Mouse (Mus musculus): ENCODE data around the gene Ahnak. TPM values are rescaled to one million over a fixed set of nuclear protein-coding genes. Genes with fewer than 3 reads are reported as not detected.
"Not testable (repeated sequence)": the region's sequence is repeated elsewhere in the genome, so short reads cannot be mapped to it uniquely, and the experiment has no call there.

Ahnak gene
- polyA plus RNA-seq, 1 experiment, result 163 TPM

DNA sequence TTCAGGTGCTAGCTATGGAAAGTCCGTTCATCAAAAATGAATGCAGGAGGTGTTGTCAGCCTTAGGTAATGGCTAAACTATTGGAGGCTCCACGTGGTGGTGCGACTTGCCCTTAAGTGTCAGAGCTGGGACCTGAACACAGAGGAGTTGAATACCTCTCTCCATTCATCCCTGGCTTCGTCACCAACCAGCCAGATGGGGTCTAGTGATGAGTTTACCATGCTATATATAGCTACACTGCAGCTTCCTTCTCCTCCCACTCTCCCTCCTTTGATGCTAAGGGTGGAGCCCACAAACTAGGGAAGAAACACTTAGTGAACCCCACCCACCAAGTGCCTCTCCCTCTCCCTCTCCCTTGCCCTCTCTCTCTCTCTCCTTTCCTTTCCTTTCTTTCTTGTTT is 55.2 kb downstream of the Ahnak start:
- TF ChIP-seq CTCF (IDR thresholded peaks at IDR 0.05; ENCODE audit: low read depth, low read length) (no peak), POLR2A (IDR thresholded peaks at IDR 0.05; ENCODE audit: insufficient read depth, low read length) (no peak), EP300 (IDR thresholded peaks at IDR 0.05; ENCODE audit: insufficient read depth, low read depth, low read length) (no peak)
- Histone ChIP-seq H3K4me1 (ENCODE audit: control insufficient read depth, insufficient read depth, low read length) (peaks cover 2% of the 10 kb centered on the region), H3K27ac (ENCODE audit: insufficient read depth, low read length) (no peak overlapping the region), H3K4me3 (ENCODE audit: low read depth, low read length) (no peak overlapping the region), H3K36me3 (ENCODE audit: control insufficient read depth, insufficient read depth, low read length, poor library complexity, severe bottlenecking) (no peaks in the 10 kb centered on the region), H3K9ac (ENCODE audit: low read depth, poor library complexity, severe bottlenecking) (no peak overlapping the region), H3K9me3 (replicated peaks; ENCODE audit: control insufficient read depth, insufficient read depth, low read length, poor library complexity, severe bottlenecking) (no peaks in the 10 kb centered on the region; the same call in 1 of the 2 replicates), H3K27me3 (ENCODE audit: control insufficient read depth, insufficient read depth, low read length, poor library complexity, severe bottlenecking) (no peaks in the 10 kb centered on the region)

- no peaks in the 10 kb centered on the region for H3K27me3 ChIP-seq (ENCODE audit: control insufficient read depth, insufficient read depth, low read length, poor library complexity, severe bottlenecking)
- H3K27ac ChIP-seq (ENCODE audit: insufficient read depth, low read length), result peak overlapping the region; percentile 8; the same call in 1 of the 2 replicates
- TF ChIP-seq POLR2A (IDR thresholded peaks at IDR 0.05; ENCODE audit: insufficient read depth, low read length), result no peak
- TF ChIP-seq CTCF (IDR thresholded peaks at IDR 0.05; ENCODE audit: low read depth, low read length), result no peak
- H3K4me1 ChIP-seq (ENCODE audit: control insufficient read depth, insufficient read depth, low read length), result peaks cover 2% of the 10 kb centered on the region
- H3K4me3 ChIP-seq (ENCODE audit: low read depth, low read length), result no peak overlapping the region
- no peaks in the 10 kb centered on the region for H3K36me3 ChIP-seq (ENCODE audit: control insufficient read depth, insufficient read depth, low read length, poor library complexity, severe bottlenecking)
- no peak overlapping the region for H3K9ac ChIP-seq (ENCODE audit: low read depth, poor library complexity, severe bottlenecking)
- no peaks in the 10 kb centered on the region; the same call in 1 of the 2 replicates for H3K9me3 ChIP-seq (replicated peaks; ENCODE audit: control insufficient read depth, insufficient read depth, low read length, poor library complexity, severe bottlenecking)
These were observed 58.3 kb downstream of the Ahnak start for GRCm38 (mm10) chr19:9047207-9047945.

GRCm38 (mm10) chr19:9047946-9048387 is 58.9 kb downstream of the Ahnak start:
- no peak overlapping the region for H3K4me3 ChIP-seq (ENCODE audit: low read depth, low read length)
- TF ChIP-seq POLR2A (IDR thresholded peaks at IDR 0.05; ENCODE audit: insufficient read depth, low read length), result no peak
- no peak for TF ChIP-seq EP300 (IDR thresholded peaks at IDR 0.05; ENCODE audit: insufficient read depth, low read depth, low read length)
- no peak for TF ChIP-seq CTCF (IDR thresholded peaks at IDR 0.05; ENCODE audit: low read depth, low read length)
- H3K4me1 ChIP-seq (ENCODE audit: control insufficient read depth, insufficient read depth, low read length), result peaks cover 2% of the 10 kb centered on the region
- H3K27me3 ChIP-seq (ENCODE audit: control insufficient read depth, insufficient read depth, low read length, poor library complexity, severe bottlenecking), result no peaks in the 10 kb centered on the region
- H3K9me3 ChIP-seq (replicated peaks; ENCODE audit: control insufficient read depth, insufficient read depth, low read length, poor library complexity, severe bottlenecking), result no peaks in the 10 kb centered on the region; the same call in 1 of the 2 replicates
- H3K9ac ChIP-seq (ENCODE audit: low read depth, poor library complexity, severe bottlenecking), result no peak overlapping the region
- H3K36me3 ChIP-seq (ENCODE audit: control insufficient read depth, insufficient read depth, low read length, poor library complexity, severe bottlenecking), result no peaks in the 10 kb centered on the region
- H3K27ac ChIP-seq (ENCODE audit: insufficient read depth, low read length), result peak overlapping the region; percentile 8; the same call in 1 of the 2 replicates

GRCm38 (mm10) chr19:9048981-9049687 is 60.0 kb downstream of the Ahnak start:
- Histone ChIP-seq H3K4me3 (ENCODE audit: low read depth, low read length) (no peak overlapping the region), H3K9me3 (replicated peaks; ENCODE audit: control insufficient read depth, insufficient read depth, low read length, poor library complexity, severe bottlenecking) (no peaks in the 10 kb centered on the region; the same call in 1 of the 2 replicates), H3K36me3 (ENCODE audit: control insufficient read depth, insufficient read depth, low read length, poor library complexity, severe bottlenecking) (no peaks in the 10 kb centered on the region), H3K4me1 (ENCODE audit: control insufficient read depth, insufficient read depth, low read length) (peaks cover 2% of the 10 kb centered on the region), H3K27ac (ENCODE audit: insufficient read depth, low read length) (no peak overlapping the region), H3K27me3 (ENCODE audit: control insufficient read depth, insufficient read depth, low read length, poor library complexity, severe bottlenecking) (no peaks in the 10 kb centered on the region), H3K9ac (ENCODE audit: low read depth, poor library complexity, severe bottlenecking) (no peak overlapping the region)
- TF ChIP-seq CTCF (IDR thresholded peaks at IDR 0.05; ENCODE audit: low read depth, low read length) (no peak), POLR2A (IDR thresholded peaks at IDR 0.05; ENCODE audit: insufficient read depth, low read length) (no peak)

- no peak overlapping the region for H3K9ac ChIP-seq (ENCODE audit: low read depth, poor library complexity, severe bottlenecking)
- H3K4me1 ChIP-seq (ENCODE audit: control insufficient read depth, insufficient read depth, low read length), result peaks cover 2% of the 10 kb centered on the region
- H3K9me3 ChIP-seq (replicated peaks; ENCODE audit: control insufficient read depth, insufficient read depth, low read length, poor library complexity, severe bottlenecking), result no peaks in the 10 kb centered on the region; the same call in 1 of the 2 replicates
- no peaks in the 10 kb centered on the region for H3K27me3 ChIP-seq (ENCODE audit: control insufficient read depth, insufficient read depth, low read length, poor library complexity, severe bottlenecking)
- no peak overlapping the region for H3K4me3 ChIP-seq (ENCODE audit: low read depth, low read length)
- no peak for TF ChIP-seq EP300 (IDR thresholded peaks at IDR 0.05; ENCODE audit: insufficient read depth, low read depth, low read length)
- TF ChIP-seq POLR2A (IDR thresholded peaks at IDR 0.05; ENCODE audit: insufficient read depth, low read length), result no peak
- no peak overlapping the region for H3K27ac ChIP-seq (ENCODE audit: insufficient read depth, low read length)
- no peaks in the 10 kb centered on the region for H3K36me3 ChIP-seq (ENCODE audit: control insufficient read depth, insufficient read depth, low read length, poor library complexity, severe bottlenecking)
These were observed 61.5 kb downstream of the Ahnak start for GRCm38 (mm10) chr19:9050294-9051229.

DNA sequence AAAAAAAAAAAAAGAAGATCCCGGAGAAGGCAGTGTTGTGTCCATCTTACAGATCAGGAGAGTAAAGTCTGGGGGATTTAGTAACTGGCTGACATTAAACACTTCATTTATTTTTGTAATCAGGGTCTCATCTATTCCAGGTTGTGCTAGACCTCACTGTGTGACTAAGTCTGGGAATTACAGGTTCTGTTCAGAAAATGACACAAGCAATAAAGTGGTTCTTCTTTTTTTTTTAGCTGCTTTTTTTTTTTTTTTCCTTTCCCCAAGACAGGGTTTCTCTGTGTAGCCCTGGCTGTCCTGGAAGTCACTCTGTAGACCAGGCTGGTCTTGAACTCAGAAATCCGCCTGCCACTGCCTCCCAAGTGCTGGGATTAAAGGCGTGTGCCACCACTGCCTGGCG is 62.9 kb downstream of the Ahnak start:
- H3K9ac ChIP-seq (ENCODE audit: low read depth, poor library complexity, severe bottlenecking); H3K4me3 ChIP-seq (ENCODE audit: low read depth, low read length); H3K27ac ChIP-seq (ENCODE audit: insufficient read depth, low read length); H3K4me1 ChIP-seq (ENCODE audit: control insufficient read depth, insufficient read depth, low read length); H3K27me3 ChIP-seq (ENCODE audit: control insufficient read depth, insufficient read depth, low read length, poor library complexity, severe bottlenecking); H3K36me3 ChIP-seq (ENCODE audit: control insufficient read depth, insufficient read depth, low read length, poor library complexity, severe bottlenecking); H3K9me3 ChIP-seq (replicated peaks; ENCODE audit: control insufficient read depth, insufficient read depth, low read length, poor library complexity, severe bottlenecking): not testable (repeated sequence)

Measured in ES-Bruce4 (cell line).